Comparison of ENCODE assay signal across 8 mouse cellular contexts in genomic region chr8:126565954-126566445, GRCm38 (mm10). TPM values are rescaled to one million over a fixed set of nuclear protein-coding genes. Genes with fewer than 3 reads are reported as not detected.
DNase-seq lines count a peak whose midpoint lies in the region; ATAC-seq and TF ChIP-seq lines count a peak whose summit lies in the region.

No protein-coding gene starts in this region.

- WGBS in kidney, embryonic 14.5 days = 35% methylated on average over 6 of the region's 6 CpGs
- 35% methylated on average over 6 of the region's 6 CpGs for WGBS in heart, embryonic 16.5 days
- 44% methylated on average over 6 of the region's 6 CpGs for WGBS in lung, embryonic 16.5 days
- WGBS in small intestine, adult 2 months = 79% methylated on average over 6 of the region's 6 CpGs

- no peaks in the 10 kb centered on the region for H3K36me3 ChIP-seq in kidney, embryonic 14.5 days (ENCODE audit: control insufficient read depth, insufficient read depth, low read length)
- H3K36me3 ChIP-seq in heart, embryonic 16.5 days (ENCODE audit: control insufficient read depth, insufficient read depth) = no peaks in the 10 kb centered on the region
- H3K36me3 ChIP-seq in lung, embryonic 16.5 days (ENCODE audit: control insufficient read depth, insufficient read depth, low read length) = no peaks in the 10 kb centered on the region
- no peaks in the 10 kb centered on the region for H3K36me3 ChIP-seq in small intestine, adult 2 months (ENCODE audit: control insufficient read depth, insufficient read depth, low read length)

- H3K9me3 ChIP-seq in kidney, embryonic 14.5 days (ENCODE audit: control insufficient read depth, low read length) = no peaks in the 10 kb centered on the region
- H3K9me3 ChIP-seq in heart, embryonic 16.5 days (replicated peaks; ENCODE audit: control insufficient read depth, low read length) = 0 out of 2 replicates have a peak, but pooled peaks cover 3% of the 10 kb centered on the region
- 0 out of 2 replicates have a peak, but pooled peaks cover 2% of the 10 kb centered on the region for H3K9me3 ChIP-seq in lung, embryonic 16.5 days (ENCODE audit: control insufficient read depth, low read length)

- no peaks in the 10 kb centered on the region for H3K27me3 ChIP-seq in kidney, embryonic 14.5 days (ENCODE audit: control insufficient read depth, insufficient read depth, low read length)
- no peaks in the 10 kb centered on the region for H3K27me3 ChIP-seq in heart, embryonic 16.5 days (ENCODE audit: control insufficient read depth, insufficient read depth, low read length)
- no peaks in the 10 kb centered on the region for H3K27me3 ChIP-seq in lung, embryonic 16.5 days (ENCODE audit: control insufficient read depth, insufficient read depth, low read depth, low read length)
- no peaks in the 10 kb centered on the region for H3K27me3 ChIP-seq in small intestine, adult 2 months (ENCODE audit: control insufficient read depth, insufficient read depth, low read length)

- ATAC-seq in kidney, embryonic 14.5 days (ENCODE audit: low FRiP score, low TSS enrichment) = 0 out of 2 replicates have a peak, but pooled peaks have one; percentile 39
- peak; percentile 56 for ATAC-seq in heart, embryonic 16.5 days (replicated peaks; ENCODE audit: extremely low read depth, insufficient read depth, low FRiP score)
- ATAC-seq in lung, embryonic 16.5 days (ENCODE audit: low read depth) = peak; percentile 23

- no peak overlapping the region for H3K4me2 ChIP-seq in kidney, embryonic 14.5 days (replicated peaks; ENCODE audit: low read depth, low read length)
- H3K4me2 ChIP-seq in heart, embryonic 16.5 days (ENCODE audit: low read depth, low read length) = peak overlapping the region; percentile 60
- H3K4me2 ChIP-seq in lung, embryonic 16.5 days (ENCODE audit: low read depth, low read length) = 0 out of 2 replicates have a peak overlapping the region, but pooled peaks have one; percentile 24

- TF ChIP-seq CTCF in embryonic fibroblast, embryonic 13.5 days (IDR thresholded peaks at IDR 0.05; ENCODE audit: borderline replicate concordance, insufficient read depth, low read length) = no peak
- TF ChIP-seq CTCF in small intestine, adult 2 months (IDR thresholded peaks at IDR 0.05; ENCODE audit: extremely low read depth, insufficient read length, insufficient replicate concordance, low read depth, low read length) = no peak

- no peak for TF ChIP-seq POLR2A in embryonic fibroblast, embryonic 13.5 days (IDR thresholded peaks at IDR 0.05; ENCODE audit: low read depth, low read length)
- no peak for TF ChIP-seq POLR2A in small intestine, adult 2 months (IDR thresholded peaks at IDR 0.05; ENCODE audit: low read depth, low read length)

- peaks cover 19% of the 10 kb centered on the region for H3K4me1 ChIP-seq in kidney, embryonic 14.5 days (ENCODE audit: control insufficient read depth, insufficient read depth, low read length)
- H3K4me1 ChIP-seq in embryonic fibroblast, embryonic 13.5 days (ENCODE audit: control insufficient read depth, insufficient read depth, low read length) = peaks cover 11% of the 10 kb centered on the region
- H3K4me1 ChIP-seq in heart, embryonic 16.5 days (ENCODE audit: control insufficient read depth, insufficient read depth, low read length) = peaks cover 46% of the 10 kb centered on the region
- peaks cover 22% of the 10 kb centered on the region for H3K4me1 ChIP-seq in lung, embryonic 16.5 days (replicated peaks; ENCODE audit: control insufficient read depth, insufficient read depth, low read length)
- H3K4me1 ChIP-seq in small intestine, adult 2 months (ENCODE audit: control insufficient read depth, insufficient read depth, insufficient read length, low read length) = peaks cover 5% of the 10 kb centered on the region; the same call in 1 of the 2 replicates

- H3K4me3 ChIP-seq in kidney, embryonic 14.5 days (ENCODE audit: low read length) = no peak overlapping the region
- H3K4me3 ChIP-seq in embryonic fibroblast, embryonic 13.5 days (ENCODE audit: insufficient read depth, low read length) = no peak overlapping the region
- peak overlapping the region; percentile 7; the same call in 1 of the 2 replicates for H3K4me3 ChIP-seq in heart, embryonic 16.5 days (ENCODE audit: low read length)
- H3K4me3 ChIP-seq in lung, embryonic 16.5 days (ENCODE audit: low read length) = no peak overlapping the region
- H3K4me3 ChIP-seq in small intestine, adult 2 months (ENCODE audit: low read depth, low read length) = no peak overlapping the region

- H3K9ac ChIP-seq in kidney, embryonic 14.5 days (ENCODE audit: low read depth, low read length) = no peak overlapping the region
- H3K9ac ChIP-seq in heart, embryonic 16.5 days (ENCODE audit: low read length) = peak overlapping the region; percentile 70
- peak overlapping the region; percentile 48 for H3K9ac ChIP-seq in lung, embryonic 16.5 days (ENCODE audit: low read length)

- H3K27ac ChIP-seq in kidney, embryonic 14.5 days (ENCODE audit: low read depth, low read length) = peak overlapping the region; percentile 53
- H3K27ac ChIP-seq in embryonic fibroblast, embryonic 13.5 days (ENCODE audit: insufficient read depth, low read length) = peak overlapping the region; percentile 88
- peak overlapping the region; percentile 99 for H3K27ac ChIP-seq in heart, embryonic 16.5 days (ENCODE audit: low read length)
- peak overlapping the region; percentile 95 for H3K27ac ChIP-seq in lung, embryonic 16.5 days (ENCODE audit: low read length)
- H3K27ac ChIP-seq in small intestine, adult 2 months (ENCODE audit: insufficient read depth, low read depth, low read length) = peak overlapping the region; percentile 52

- DNase-seq in kidney, adult 8-10 months = no peak
- DNase-seq in right cerebral cortex, adult 18-20 months = no peak
- no peak for DNase-seq in ovary, postnatal 14 days (ENCODE audit: low spot score)

RNA-seq across cellular contexts. Expression of gene Irf2bp2, which starts 27.8 kb away (rescaled TPM):
- 11.6 and 14.6 TPM in 2 replicates for polyA plus RNA-seq in kidney, embryonic 14.5 days (2014; fragmentation: Nextera tagmentation; extraction: Ambion mirVana)
- polyA plus RNA-seq in embryonic fibroblast, embryonic 13.5 days (2011; ENCODE audit: insufficient read length, low read depth, missing spikeins) = 58.6 and 74.8 TPM in 2 replicates
- 9.1 and 9.8 TPM in 2 replicates for polyA plus RNA-seq in heart, embryonic 16.5 days (2015; fragmentation: Nextera tagmentation; extraction: Ambion mirVana)
- 11.7 and 12.8 TPM in 2 replicates for polyA plus RNA-seq in lung, embryonic 16.5 days (2015; fragmentation: Nextera tagmentation; extraction: Ambion mirVana)
- 50.5 and 91.6 TPM in 2 replicates for polyA plus RNA-seq in small intestine, adult 2 months (2012; rRNA removed)
